Mouse (Mus musculus): ENCODE results near the gene Dok4. TPM values are rescaled to one million over a fixed set of nuclear protein-coding genes. Genes with fewer than 3 reads are reported as not detected.

Gene Dok4
- polyA plus RNA-seq (2012; rRNA removed; ENCODE audit: low replicate concordance), result 43.2 and 98.0 TPM in 2 replicates

DNA sequence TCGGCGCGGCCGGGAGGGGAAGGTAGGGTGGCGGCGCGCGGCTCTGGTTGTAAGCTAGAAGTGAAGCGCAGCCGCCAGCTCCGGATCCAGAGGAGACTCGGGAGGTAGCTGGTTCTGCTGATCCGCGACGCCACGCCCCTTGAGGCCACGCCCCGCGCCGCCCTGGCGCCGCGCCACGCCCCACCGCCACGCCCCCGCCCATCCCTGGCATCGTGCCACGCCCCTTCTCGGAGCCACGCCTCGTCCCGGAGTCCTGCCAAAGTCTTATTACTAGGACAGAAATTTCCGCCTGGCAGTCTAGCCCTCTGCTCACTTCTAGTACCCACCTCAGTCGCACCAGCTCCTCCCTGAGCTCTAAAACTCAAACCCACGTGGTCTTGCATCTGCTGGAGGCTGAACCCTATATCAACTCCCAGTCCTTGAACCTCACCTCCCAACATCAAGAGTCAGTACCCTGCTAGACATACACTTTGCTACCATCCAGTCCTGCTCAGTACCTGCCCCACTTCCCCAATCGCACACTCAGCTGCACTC, at the start of gene Dok4:
Gene Dok4, minus strand, starts transcription at position 134 of the 534 bp plus-strand sequence.

GRCm38 (mm10) chr8:94923405-94923804, 47.3 kb upstream of the Dok4 start, which contains the start of gene Adgrg5:
TSS of gene Adgrg5 (plus strand) at chr8:94923694.

GRCm38 (mm10) chr8:94917851-94918495, 41.8 kb upstream of the Dok4 start, which contains the start of gene Ccdc102a:
TSS of gene Ccdc102a (minus strand) at chr8:94918098.

GRCm38 (mm10) chr8:94857346-94858173, 18.6 kb downstream of the Dok4 start, which contains the start of gene Polr2c:
TSS of gene Polr2c (plus strand) at chr8:94857450.

GRCm38 (mm10) chr8:94837662-94838574, 38.2 kb downstream of the Dok4 start, which contains the start of the genes Coq9 and Ciapin1:
TSS of gene Coq9 (plus strand) at chr8:94838321.
TSS of gene Ciapin1 (minus strand) at chr8:94838358.

Other genes with a start within 250 kb of the Dok4 start
- 45.4 and 52.0 TPM in 2 replicates for gene Arl2bp, start 209.7 kb downstream of the Dok4 start, polyA plus RNA-seq (2012; rRNA removed; ENCODE audit: low replicate concordance)
- 48.1 and 54.6 TPM in 2 replicates for gene Pllp, start 180.1 kb downstream of the Dok4 start, polyA plus RNA-seq (2012; rRNA removed; ENCODE audit: low replicate concordance)
- 1.0 and 3.1 TPM in 2 replicates for gene Ccl22, start 130.7 kb downstream of the Dok4 start, polyA plus RNA-seq (2012; rRNA removed; ENCODE audit: low replicate concordance)
- 115 and 144 TPM in 2 replicates for gene Cx3cl1, start 104.3 kb downstream of the Dok4 start, polyA plus RNA-seq (2012; rRNA removed; ENCODE audit: low replicate concordance)
- 1.1 TPM in 1 of 2 replicates, not detected in the other for gene Ccl17, start 65.9 kb downstream of the Dok4 start, polyA plus RNA-seq (2012; rRNA removed; ENCODE audit: low replicate concordance)
- 237 and 242 TPM in 2 replicates for gene Coq9, start 38.0 kb downstream of the Dok4 start, polyA plus RNA-seq (2012; rRNA removed; ENCODE audit: low replicate concordance)
- 77.8 and 124 TPM in 2 replicates for gene Ciapin1, start 38.0 kb downstream of the Dok4 start, polyA plus RNA-seq (2012; rRNA removed; ENCODE audit: low replicate concordance)
- 36.8 and 50.6 TPM in 2 replicates for gene Polr2c, start 18.9 kb downstream of the Dok4 start, polyA plus RNA-seq (2012; rRNA removed; ENCODE audit: low replicate concordance)
- 7.1 and 8.5 TPM in 2 replicates for gene Ccdc102a, start 41.8 kb upstream of the Dok4 start, polyA plus RNA-seq (2012; rRNA removed; ENCODE audit: low replicate concordance)
- 7.2 and 10.5 TPM in 2 replicates for gene Adgrg5, start 47.4 kb upstream of the Dok4 start, polyA plus RNA-seq (2012; rRNA removed; ENCODE audit: low replicate concordance)
- 29.3 and 63.5 TPM in 2 replicates for gene Adgrg1, start 98.4 kb upstream of the Dok4 start, polyA plus RNA-seq (2012; rRNA removed; ENCODE audit: low replicate concordance)
- gene Adgrg3, start 141.4 kb upstream of the Dok4 start, polyA plus RNA-seq (2012; rRNA removed; ENCODE audit: low replicate concordance), result 4.8 and 5.7 TPM in 2 replicates
- gene Drc7, start 178.8 kb upstream of the Dok4 start, polyA plus RNA-seq (2012; rRNA removed; ENCODE audit: low replicate concordance), result not detected in 2 replicates
- 13.4 and 16.4 TPM in 2 replicates for gene Katnb1, start 204.9 kb upstream of the Dok4 start, polyA plus RNA-seq (2012; rRNA removed; ENCODE audit: low replicate concordance)